Mouse (Mus musculus) embryonic facial prominence, embryonic 15.5 days (tissue): ENCODE data around the gene Tnk1. TPM values are rescaled to one million over a fixed set of nuclear protein-coding genes. Genes with fewer than 3 reads are reported as not detected.

ENCODE experiments used
- ATAC-seq: fragments of 200-750 bp; cut with Nextera tagmentation; 2 replicates; pipeline ENCODE4 v1.8.0; 2017; ENCODE audit warnings: low read depth, moderate TSS enrichment; ENCODE audit not compliant: insufficient number of reproducible peaks, low FRiP score, low TSS enrichment
- H3K27ac ChIP-seq: fragments of 300-500 bp; sonication (generic); replicated peaks from 2 replicates; pipeline ENCODE4 v1.5.1; 2015; ENCODE audit warnings: mild to moderate bottlenecking, inconsistent platforms
- H3K27me3 ChIP-seq: fragments of 300-500 bp; sonication (generic); 2 replicates; pipeline ENCODE4 v1.6.1; 2015; ENCODE audit warnings: inconsistent platforms
- H3K36me3 ChIP-seq: fragments of 300-500 bp; sonication (generic); 2 replicates; pipeline ENCODE4 v1.6.1; 2015; ENCODE audit warnings: mild to moderate bottlenecking, inconsistent platforms
- H3K4me1 ChIP-seq: fragments of 300-500 bp; sonication (generic); 2 replicates; pipeline ENCODE4 v1.6.1; 2015; ENCODE audit warnings: inconsistent platforms
- H3K4me2 ChIP-seq: fragments of 300-500 bp; sonication (generic); replicated peaks from 2 replicates; pipeline ENCODE4 v1.6.1; 2015; ENCODE audit warnings: mild to moderate bottlenecking, inconsistent platforms
- H3K4me3 ChIP-seq: fragments of 300-500 bp; sonication (generic); replicated peaks from 2 replicates; pipeline ENCODE4 v1.5.1; 2015; ENCODE audit warnings: mild to moderate bottlenecking, inconsistent platforms
- H3K9ac ChIP-seq: fragments of 300-500 bp; sonication (generic); 2 replicates; pipeline ENCODE4 v1.6.1; 2015; ENCODE audit warnings: inconsistent platforms
- H3K9me3 ChIP-seq: fragments of 300-500 bp; sonication (generic); replicated peaks from 2 replicates; pipeline ENCODE4 v1.6.1; 2016; ENCODE audit warnings: inconsistent platforms
- WGBS: fragments of 180-500 bp; shearing (Covaris S2); methylation state at CpG from one replicate; pipeline ENCODE4 v1.1.7; 2015; 5-methylcytosine and 5-hydroxymethylcytosine counted together
- polyA plus RNA-seq: library from polyadenylated mRNA; unstranded; fragments of >200 nt; fragmentation: Nextera tagmentation; extraction: Ambion mirVana; gene quantifications from 2 replicates; pipeline ENCODE4 v1.2.1, GENCODE M21; 2015

Gene Tnk1
- polyA plus RNA-seq, result 6.9 TPM in 2 replicates

GRCm38 (mm10) chr11:69858113-69858998 is at the start of gene Tnk1:
Gene Tnk1, minus strand, starts transcription at chr11:69858730.
- Histone ChIP-seq H3K27ac (peak within 1 kb of the TSS; percentile 82), H3K9ac (0 out of 2 replicates have a peak within 1 kb of the TSS, but pooled peaks have one; percentile 9), H3K4me2 (peak within 1 kb of the TSS; percentile 35), H3K4me1 (peaks cover 7% of the 10 kb centered on the region; the same call in 1 of the 2 replicates), H3K36me3 (no peaks in the 10 kb centered on the region), H3K9me3 (no peaks in the 10 kb centered on the region), H3K4me3 (peak within 1 kb of the TSS; percentile 32), H3K27me3 (peaks cover 16% of the 10 kb centered on the region)
- 0 out of 2 replicates have a peak, but pooled peaks have one; percentile 40 for ATAC-seq
- 18% methylated on average over 30 of the region's 30 CpGs for WGBS

- no peaks in the 10 kb centered on the region for H3K9me3 ChIP-seq
- peaks cover 55% of the 10 kb centered on the region for H3K36me3 ChIP-seq
- H3K9ac ChIP-seq, result no peak overlapping the region
- H3K4me2 ChIP-seq, result no peak overlapping the region
- H3K4me3 ChIP-seq, result no peak overlapping the region
- no peaks in the 10 kb centered on the region for H3K27me3 ChIP-seq
- WGBS, result 97% methylated on average over 9 of the region's 9 CpGs
- H3K27ac ChIP-seq, result no peak overlapping the region
- ATAC-seq, result no peak
- H3K4me1 ChIP-seq, result peaks cover 22% of the 10 kb centered on the region
Observed at GRCm38 (mm10) chr11:69904311-69904710, 45.8 kb upstream of the Tnk1 start.

GRCm38 (mm10) chr11:69902972-69903371 is 44.4 kb upstream of the Tnk1 start:
- Histone ChIP-seq H3K4me1 (peaks cover 27% of the 10 kb centered on the region), H3K27ac (no peak overlapping the region), H3K9me3 (no peaks in the 10 kb centered on the region), H3K27me3 (no peaks in the 10 kb centered on the region), H3K4me2 (peak overlapping the region; percentile 83), H3K4me3 (peak overlapping the region; percentile 72), H3K36me3 (peaks cover 42% of the 10 kb centered on the region), H3K9ac (no peak overlapping the region)
- ATAC-seq, result no peak
- 87% methylated on average over 13 of the region's 13 CpGs for WGBS

- no peak for ATAC-seq
- Histone ChIP-seq H3K27ac (peak overlapping the region; percentile 99), H3K9ac (peak overlapping the region; percentile 86), H3K27me3 (no peaks in the 10 kb centered on the region), H3K9me3 (no peaks in the 10 kb centered on the region), H3K4me3 (peak overlapping the region; percentile 72), H3K4me2 (peak overlapping the region; percentile 83), H3K4me1 (peaks cover 27% of the 10 kb centered on the region), H3K36me3 (peaks cover 32% of the 10 kb centered on the region)
- under 1% methylated on average over 39 of the region's 39 CpGs for WGBS
Observed at GRCm38 (mm10) chr11:69901993-69902392, 43.5 kb upstream of the Tnk1 start.

- Histone ChIP-seq H3K4me2 (peak overlapping the region; percentile 83), H3K4me1 (peaks cover 27% of the 10 kb centered on the region), H3K27me3 (no peaks in the 10 kb centered on the region), H3K9ac (peak overlapping the region; percentile 86), H3K27ac (peak overlapping the region; percentile 99), H3K4me3 (peak overlapping the region; percentile 72), H3K36me3 (peaks cover 27% of the 10 kb centered on the region), H3K9me3 (no peaks in the 10 kb centered on the region)
- ATAC-seq, result peak; percentile 81
- WGBS, result under 1% methylated on average over 42 of the region's 42 CpGs
Observed at GRCm38 (mm10) chr11:69901406-69901846, 42.9 kb upstream of the Tnk1 start.

GRCm38 (mm10) chr11:69900471-69901405 is 42.2 kb upstream of the Tnk1 start, which contains the start of the genes 2810408A11Rik and Neurl4:
Gene 2810408A11Rik, minus strand, starts transcription at chr11:69900987.
Gene Neurl4, plus strand, starts transcription at chr11:69901072.
- peak within 1 kb of the TSS; percentile 86 for H3K9ac ChIP-seq
- peaks cover 27% of the 10 kb centered on the region for H3K4me1 ChIP-seq
- WGBS, result under 1% methylated on average over 38 of the region's 38 CpGs
- H3K27ac ChIP-seq, result peak within 1 kb of the TSS; percentile 99
- peaks cover 20% of the 10 kb centered on the region for H3K36me3 ChIP-seq
- H3K27me3 ChIP-seq, result no peaks in the 10 kb centered on the region
- peak within 1 kb of the TSS; percentile 72 for H3K4me3 ChIP-seq
- H3K9me3 ChIP-seq, result no peaks in the 10 kb centered on the region
- H3K4me2 ChIP-seq, result peak within 1 kb of the TSS; percentile 83
- ATAC-seq, result peak; percentile 94

GRCm38 (mm10) chr11:69899870-69900269 is 41.3 kb upstream of the Tnk1 start:
- Histone ChIP-seq H3K9ac (peak overlapping the region; percentile 86; the same call in 1 of the 2 replicates), H3K27me3 (no peaks in the 10 kb centered on the region), H3K4me3 (peak overlapping the region; percentile 72), H3K27ac (peak overlapping the region; percentile 99; the same call in 1 of the 2 replicates), H3K9me3 (no peaks in the 10 kb centered on the region), H3K4me2 (peak overlapping the region; percentile 83), H3K36me3 (peaks cover 12% of the 10 kb centered on the region), H3K4me1 (peaks cover 27% of the 10 kb centered on the region)
- 17% methylated on average over 4 of the region's 4 CpGs for WGBS
- ATAC-seq, result no peak

GRCm38 (mm10) chr11:69895291-69895690 is 36.8 kb upstream of the Tnk1 start, which contains the start of gene Acap1:
Gene Acap1, minus strand, starts transcription at chr11:69895539.
- ATAC-seq, result no peak
- Histone ChIP-seq H3K4me3 (no peak within 1 kb of the TSS), H3K27me3 (no peaks in the 10 kb centered on the region), H3K4me2 (no peak within 1 kb of the TSS), H3K9me3 (no peaks in the 10 kb centered on the region), H3K4me1 (peaks cover 12% of the 10 kb centered on the region), H3K36me3 (no peaks in the 10 kb centered on the region), H3K9ac (no peak within 1 kb of the TSS), H3K27ac (no peak within 1 kb of the TSS)
- WGBS, result 68% methylated on average over 4 of the region's 4 CpGs

- Histone ChIP-seq H3K4me3 (no peak overlapping the region), H3K4me1 (peaks cover 9% of the 10 kb centered on the region), H3K27me3 (no peaks in the 10 kb centered on the region), H3K4me2 (no peak overlapping the region), H3K36me3 (no peaks in the 10 kb centered on the region), H3K27ac (no peak overlapping the region), H3K9me3 (no peaks in the 10 kb centered on the region), H3K9ac (no peak overlapping the region)
- no peak for ATAC-seq
- 67% methylated on average over 5 of the region's 5 CpGs for WGBS
Observed at GRCm38 (mm10) chr11:69894671-69895070, 36.1 kb upstream of the Tnk1 start.

GRCm38 (mm10) chr11:69891482-69891881 is 33.0 kb upstream of the Tnk1 start:
- Histone ChIP-seq H3K27ac (no peak overlapping the region; the same call in 1 of the 2 replicates), H3K27me3 (no peaks in the 10 kb centered on the region), H3K4me2 (no peak overlapping the region), H3K9ac (no peak overlapping the region), H3K4me1 (no peaks in the 10 kb centered on the region), H3K9me3 (no peaks in the 10 kb centered on the region), H3K4me3 (no peak overlapping the region), H3K36me3 (no peaks in the 10 kb centered on the region)
- no peak for ATAC-seq
- WGBS, result 70% methylated on average over 4 of the region's 4 CpGs
